Mouse (Mus musculus) liver, embryonic 12.5 days (tissue): Measurements from ENCODE around the gene Tirap. TPM values are rescaled to one million over a fixed set of nuclear protein-coding genes. Genes with fewer than 3 reads are reported as not detected.

Experiments
- ATAC-seq: fragments of 200-750 bp; cut with Nextera tagmentation; 2 replicates; pipeline ENCODE4 v1.8.0; 2017; ENCODE audit warnings: moderate number of reproducible peaks, mild to moderate bottlenecking, moderate library complexity
- H3K27ac ChIP-seq: fragments of 300-500 bp; sonication (generic); 2 replicates; pipeline ENCODE4 v1.5.1; 2016; ENCODE audit warnings: mild to moderate bottlenecking
- H3K27me3 ChIP-seq: fragments of 300-500 bp; sonication (generic); replicated peaks from 2 replicates; pipeline ENCODE4 v1.6.1; 2016; ENCODE audit warnings: mild to moderate bottlenecking, moderate library complexity
- H3K36me3 ChIP-seq: fragments of 300-500 bp; sonication (generic); 2 replicates; pipeline ENCODE4 v1.6.1; 2016; ENCODE audit warnings: mild to moderate bottlenecking, moderate library complexity
- H3K4me1 ChIP-seq: fragments of 300-500 bp; sonication (generic); 2 replicates; pipeline ENCODE4 v1.6.1; 2016
- H3K4me2 ChIP-seq: fragments of 300-500 bp; sonication (generic); 2 replicates; pipeline ENCODE4 v1.6.1; 2016; ENCODE audit warnings: mild to moderate bottlenecking, moderate library complexity
- H3K4me3 ChIP-seq: fragments of 300-500 bp; sonication (generic); 2 replicates; pipeline ENCODE4 v1.5.1; 2016; ENCODE audit warnings: mild to moderate bottlenecking, moderate library complexity
- H3K9ac ChIP-seq: fragments of 300-500 bp; sonication (generic); 2 replicates; pipeline ENCODE4 v1.6.1; 2016; ENCODE audit warnings: mild to moderate bottlenecking, moderate library complexity
- H3K9me3 ChIP-seq: fragments of 300-500 bp; sonication (generic); replicated peaks from 2 replicates; pipeline ENCODE4 v1.6.1; 2016; ENCODE audit warnings: mild to moderate bottlenecking, moderate library complexity
- WGBS: fragments of 180-500 bp; shearing (Covaris S2); methylation state at CpG from one replicate; pipeline ENCODE4 v1.1.7; 2016; ENCODE audit not compliant: insufficient replicate concordance; 5-methylcytosine and 5-hydroxymethylcytosine counted together
- polyA plus RNA-seq: library from polyadenylated mRNA; unstranded; fragments of >200 nt; fragmentation: Nextera tagmentation; extraction: Ambion mirVana; gene quantifications from 2 replicates; pipeline ENCODE4 v1.2.1, GENCODE M21; 2016

Gene Tirap
- polyA plus RNA-seq, 1 experiment from 2014 or later: 6.6 TPM

DNA sequence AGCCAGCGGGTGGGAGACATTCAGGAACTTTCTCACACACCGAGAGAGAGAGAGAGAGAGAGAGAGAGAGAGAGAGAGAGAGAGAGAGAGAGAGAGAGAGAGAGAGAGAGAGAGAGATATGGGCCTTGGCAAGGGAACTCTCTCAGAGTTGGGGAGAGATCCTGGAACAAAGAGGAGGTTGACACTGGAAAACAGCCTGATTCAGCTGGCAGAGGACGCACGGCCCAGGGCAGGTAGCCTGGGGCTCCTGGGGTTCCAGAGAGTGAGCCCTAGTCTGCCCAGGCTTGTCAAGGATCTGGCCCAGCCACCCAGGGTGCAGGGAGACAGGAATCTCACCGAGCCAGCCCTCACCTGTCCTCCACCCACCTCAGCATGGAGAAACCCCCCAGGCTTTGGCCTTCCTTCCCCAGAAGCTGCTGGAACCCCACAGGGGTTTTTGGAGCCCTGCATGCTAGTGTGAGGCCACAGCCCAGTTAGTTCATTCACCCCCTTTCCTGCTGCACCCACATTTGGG, 60.8 kb downstream of the Tirap start:
- WGBS: 65% methylated on average over 5 of the region's 5 CpGs
- peaks cover 39% of the 10 kb centered on the region for H3K4me1 ChIP-seq

DNA sequence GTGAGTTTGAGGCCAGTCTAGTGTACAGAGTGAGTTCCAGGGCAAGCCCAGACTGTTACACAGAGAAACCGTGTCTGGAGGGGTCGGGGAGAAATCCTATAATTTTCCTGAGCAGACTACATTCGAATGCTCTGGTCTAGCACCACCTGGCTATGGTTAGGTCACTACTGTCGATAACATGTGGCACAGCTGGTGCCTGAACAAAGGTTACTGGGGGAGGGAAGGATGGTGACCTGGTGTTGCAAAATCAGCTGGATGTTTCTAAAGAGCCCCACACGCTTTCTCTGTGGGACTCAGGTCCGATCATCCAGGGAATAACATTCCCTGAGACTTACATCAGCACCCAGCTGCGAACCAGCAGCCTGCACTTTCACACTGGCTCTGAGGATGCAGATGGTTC, 62.1 kb downstream of the Tirap start:
- H3K9me3 ChIP-seq: no peaks in the 10 kb centered on the region
- H3K27me3 ChIP-seq: no peaks in the 10 kb centered on the region
- peak; percentile 56 for ATAC-seq
- H3K27ac ChIP-seq: 0 out of 2 replicates have a peak overlapping the region, but pooled peaks have one; percentile 2
- no peak overlapping the region for H3K4me2 ChIP-seq
- 76% methylated on average over 7 of the region's 7 CpGs for WGBS
- H3K4me3 ChIP-seq: no peak overlapping the region
- H3K9ac ChIP-seq: no peak overlapping the region
- peaks cover 33% of the 10 kb centered on the region for H3K4me1 ChIP-seq
- H3K36me3 ChIP-seq: peaks cover 26% of the 10 kb centered on the region

More for the DNA sequence above, 60.8 kb downstream of the Tirap start:
- no peaks in the 10 kb centered on the region for H3K27me3 ChIP-seq
- H3K9me3 ChIP-seq: no peaks in the 10 kb centered on the region
- ATAC-seq: no peak
- H3K4me2 ChIP-seq: no peak overlapping the region
- no peak overlapping the region for H3K9ac ChIP-seq
- no peak overlapping the region for H3K4me3 ChIP-seq
- no peak overlapping the region for H3K27ac ChIP-seq
- peaks cover 19% of the 10 kb centered on the region for H3K36me3 ChIP-seq

DNA sequence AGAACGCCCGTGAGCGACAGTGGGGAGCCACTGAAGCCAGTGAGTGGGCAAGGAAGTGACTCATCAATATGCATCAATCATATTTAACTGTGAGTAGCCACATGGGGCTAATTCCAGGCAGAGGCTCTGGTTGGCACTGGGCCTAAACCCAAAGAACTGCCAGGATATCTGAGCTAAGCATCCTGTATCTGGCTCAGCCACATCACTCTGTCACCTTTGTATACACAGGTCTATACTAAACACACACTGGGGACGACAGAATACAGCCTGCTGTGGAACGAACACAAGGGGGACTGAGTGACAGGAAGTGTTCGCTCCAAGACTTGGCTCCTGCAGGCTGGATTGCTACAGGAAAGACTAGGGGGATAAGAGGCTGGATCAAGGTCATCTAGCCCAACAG, 64.5 kb downstream of the Tirap start:
- no peak overlapping the region for H3K27ac ChIP-seq
- no peaks in the 10 kb centered on the region for H3K9me3 ChIP-seq
- H3K36me3 ChIP-seq: peaks cover 35% of the 10 kb centered on the region
- H3K27me3 ChIP-seq: no peaks in the 10 kb centered on the region
- H3K4me3 ChIP-seq: no peak overlapping the region
- H3K9ac ChIP-seq: no peak overlapping the region
- no peak overlapping the region for H3K4me2 ChIP-seq
- no peak for ATAC-seq
- WGBS: 72% methylated on average over 6 of the region's 6 CpGs
- peaks cover 20% of the 10 kb centered on the region for H3K4me1 ChIP-seq

Other genes with a start within 250 kb of the Tirap start
- 27.9 and 30.1 TPM in 2 replicates for gene St3gal4, start 81.0 kb downstream of the Tirap start, polyA plus RNA-seq
- gene Dcps, start 24.2 kb downstream of the Tirap start, polyA plus RNA-seq: 65.9 and 66.0 TPM in 2 replicates
- gene Srpr, start 116 bp downstream of the Tirap start, polyA plus RNA-seq: 70.8 and 73.3 TPM in 2 replicates
- 38.3 and 39.6 TPM in 2 replicates for gene Foxred1, start 10.8 kb upstream of the Tirap start, polyA plus RNA-seq
- 19.4 and 19.5 TPM in 2 replicates for gene Fam118b, start 67.5 kb upstream of the Tirap start, polyA plus RNA-seq
- 20.7 and 21.0 TPM in 2 replicates for gene Rpusd4, start 67.6 kb upstream of the Tirap start, polyA plus RNA-seq
- 0.96 and 1.0 TPM in 2 replicates for gene Cdon, start 220.8 kb upstream of the Tirap start, polyA plus RNA-seq